ENCODE assay signal across 12 mouse cellular contexts in genomic region chr12:10231683-10232082, GRCm38 (mm10).
DNase-seq lines count a peak whose midpoint lies in the region; ATAC-seq and TF ChIP-seq lines count a peak whose summit lies in the region.
"Had no signal": no experiment of that assay in that cellular context is flagged by ENCODE, and none has a peak within 500 bp of the region (broad histone marks: within the 10 kb centered on the region; RNA-seq: fewer than 3 reads in every experiment).

No protein-coding gene starts in this region.

- H3K27ac ChIP-seq in stomach, embryonic 16.5 days (ENCODE audit: low read length): 0 out of 2 replicates have a peak overlapping the region, but pooled peaks have one; percentile 11
- H3K27ac ChIP-seq in stomach, postnatal 0 days (replicated peaks): no peak overlapping the region
- peak overlapping the region; percentile 63; the same call in 1 of the 2 replicates for H3K27ac ChIP-seq in limb, embryonic 10.5 days
- H3K27ac ChIP-seq in lung, embryonic 16.5 days (ENCODE audit: low read length): 0 out of 2 replicates have a peak overlapping the region, but pooled peaks have one; percentile 19
- no peak overlapping the region for H3K27ac ChIP-seq in liver, embryonic 12.5 days
- H3K27ac ChIP-seq: hindbrain, embryonic 14.5 days had no signal

- intact Hi-C loops in left cerebral cortex, postnatal 25 days (cut with DNase I): no loop called here

- DNase-seq in stomach, postnatal 0 days (ENCODE audit: low spot score): no peak
- peak; percentile 65 for DNase-seq in limb, embryonic 10.5 days (ENCODE audit: low spot score)
- DNase-seq in urinary bladder, postnatal 4 days (ENCODE audit: low spot score in 2 of 2): peak; percentile 27 to 62
- no peak for DNase-seq in left cerebral cortex, postnatal 25 days (ENCODE audit: low spot score in 2 of 2)
- DNase-seq: cerebellum, adult 11-12 months; heart, adult 18-20 months; kidney, adult 9 months; right cerebral cortex, adult 18-20 months had no signal

- no peaks in the 10 kb centered on the region; the same call in 1 of the 2 replicates for H3K4me1 ChIP-seq in stomach, embryonic 16.5 days (ENCODE audit: control insufficient read depth, insufficient read depth, low read length)
- H3K4me1 ChIP-seq in stomach, postnatal 0 days (replicated peaks; ENCODE audit: control insufficient read depth, insufficient read depth): no peaks in the 10 kb centered on the region
- H3K4me1 ChIP-seq in limb, embryonic 10.5 days: peaks cover 23% of the 10 kb centered on the region
- H3K4me1 ChIP-seq in lung, embryonic 16.5 days (replicated peaks; ENCODE audit: control insufficient read depth, insufficient read depth, low read length): no peaks in the 10 kb centered on the region
- H3K4me1 ChIP-seq in liver, embryonic 12.5 days: no peaks in the 10 kb centered on the region

- TF ChIP-seq CTCF in stomach, postnatal 0 days (IDR thresholded peaks at IDR 0.05; ENCODE audit: low read depth): no peak

- no peak overlapping the region for H3K4me2 ChIP-seq in stomach, embryonic 16.5 days (ENCODE audit: low read depth, low read length)
- H3K4me2 ChIP-seq in stomach, postnatal 0 days (replicated peaks; ENCODE audit: low read depth): no peak overlapping the region
- no peak overlapping the region for H3K4me2 ChIP-seq in lung, embryonic 16.5 days (ENCODE audit: low read depth, low read length)
- no peak overlapping the region for H3K4me2 ChIP-seq in liver, embryonic 12.5 days
- H3K4me2 ChIP-seq: hindbrain, embryonic 14.5 days had no signal

- H3K36me3 ChIP-seq in stomach, embryonic 16.5 days (ENCODE audit: control insufficient read depth, insufficient read depth, low read length): no peaks in the 10 kb centered on the region
- no peaks in the 10 kb centered on the region for H3K36me3 ChIP-seq in stomach, postnatal 0 days (ENCODE audit: control insufficient read depth, insufficient read depth, low read length)
- no peaks in the 10 kb centered on the region for H3K36me3 ChIP-seq in limb, embryonic 10.5 days
- H3K36me3 ChIP-seq in lung, embryonic 16.5 days (ENCODE audit: control insufficient read depth, insufficient read depth, low read length): no peaks in the 10 kb centered on the region
- H3K36me3 ChIP-seq in liver, embryonic 12.5 days: no peaks in the 10 kb centered on the region

- no peak overlapping the region for H3K4me3 ChIP-seq in stomach, embryonic 16.5 days (replicated peaks; ENCODE audit: low read length)
- H3K4me3 ChIP-seq in stomach, postnatal 0 days (ENCODE audit: low read depth, low read length): no peak overlapping the region
- no peak overlapping the region for H3K4me3 ChIP-seq in limb, embryonic 10.5 days
- no peak overlapping the region for H3K4me3 ChIP-seq in lung, embryonic 16.5 days (ENCODE audit: low read length)
- H3K4me3 ChIP-seq in liver, embryonic 12.5 days: no peak overlapping the region

- no peaks in the 10 kb centered on the region for H3K9me3 ChIP-seq in stomach, embryonic 16.5 days (replicated peaks; ENCODE audit: control insufficient read depth, low read length)
- H3K9me3 ChIP-seq in stomach, postnatal 0 days (ENCODE audit: control insufficient read depth, low read length): no peaks in the 10 kb centered on the region
- no peaks in the 10 kb centered on the region for H3K9me3 ChIP-seq in limb, embryonic 10.5 days (replicated peaks)
- no peaks in the 10 kb centered on the region for H3K9me3 ChIP-seq in lung, embryonic 16.5 days (ENCODE audit: control insufficient read depth, low read length)
- H3K9me3 ChIP-seq in liver, embryonic 12.5 days (replicated peaks): no peaks in the 10 kb centered on the region

- H3K27me3 ChIP-seq in stomach, embryonic 16.5 days (ENCODE audit: control insufficient read depth, insufficient read depth, low read length): no peaks in the 10 kb centered on the region
- H3K27me3 ChIP-seq in stomach, postnatal 0 days (ENCODE audit: control insufficient read depth, insufficient read depth, low read length): no peaks in the 10 kb centered on the region
- H3K27me3 ChIP-seq in limb, embryonic 10.5 days (ENCODE audit: low read depth, poor library complexity, severe bottlenecking): no peaks in the 10 kb centered on the region
- H3K27me3 ChIP-seq in lung, embryonic 16.5 days (ENCODE audit: control insufficient read depth, insufficient read depth, low read depth, low read length): no peaks in the 10 kb centered on the region
- no peaks in the 10 kb centered on the region for H3K27me3 ChIP-seq in liver, embryonic 12.5 days (replicated peaks)

- WGBS in stomach, embryonic 16.5 days: 27% methylated on average over 4 of the region's 4 CpGs
- 39% methylated on average over 4 of the region's 4 CpGs for WGBS in stomach, postnatal 0 days
- 26% methylated on average over 4 of the region's 4 CpGs for WGBS in limb, embryonic 10.5 days
- 31% methylated on average over 4 of the region's 4 CpGs for WGBS in lung, embryonic 16.5 days
- WGBS in liver, embryonic 12.5 days (ENCODE audit: insufficient replicate concordance): 39% methylated on average over 4 of the region's 4 CpGs

- no peak overlapping the region for H3K9ac ChIP-seq in stomach, embryonic 16.5 days (ENCODE audit: low read length)
- no peak overlapping the region for H3K9ac ChIP-seq in stomach, postnatal 0 days (ENCODE audit: low read length)
- no peak overlapping the region for H3K9ac ChIP-seq in lung, embryonic 16.5 days (ENCODE audit: low read length)
- H3K9ac ChIP-seq in liver, embryonic 12.5 days: no peak overlapping the region
- H3K9ac ChIP-seq: hindbrain, embryonic 14.5 days had no signal

- ATAC-seq in stomach, embryonic 16.5 days (ENCODE audit: insufficient read depth, low FRiP score): no peak
- ATAC-seq in stomach, postnatal 0 days (ENCODE audit: low FRiP score, low TSS enrichment): no peak
- ATAC-seq in lung, embryonic 16.5 days (ENCODE audit: low read depth): peak; percentile 93
- no peak for ATAC-seq in liver, embryonic 12.5 days

- TF ChIP-seq EP300 in stomach, postnatal 0 days (optimal IDR thresholded peaks at IDR 0.05): no peak

Comparison
In these comparisons a context has a peak if more than half of its experiments do, and no peak if none do; other contexts are left out.
1. H3K27ac ChIP-seq: peak in stomach, embryonic 16.5 days (single experiment), limb, embryonic 10.5 days (single experiment) and lung, embryonic 16.5 days (single experiment); none in stomach, postnatal 0 days (single experiment) and liver, embryonic 12.5 days (single experiment).
2. DNase-seq: peak in limb, embryonic 10.5 days (single experiment) and urinary bladder, postnatal 4 days (2 of 2); none in stomach, postnatal 0 days (single experiment) and left cerebral cortex, postnatal 25 days (0 of 2).